Mouse (Mus musculus) hindbrain, postnatal 0 days (tissue): Measurements from ENCODE around the gene Pycr1. TPM values are rescaled to one million over a fixed set of nuclear protein-coding genes. Genes with fewer than 3 reads are reported as not detected.
A peak's percentile ranks its signal among the peaks of the same experiment; 100 is the strongest.
"Not testable (repeated sequence)": the region's sequence is repeated elsewhere in the genome, so short reads cannot be mapped to it uniquely, and the experiment has no call there.

Experiments used
- ATAC-seq: fragments of 200-750 bp; cut with Nextera tagmentation; 2 replicates; pipeline ENCODE4 v1.8.0; 2017; ENCODE audit warnings: mild to moderate bottlenecking, moderate TSS enrichment, moderate library complexity
- DNase-seq: peaks from one replicate; pipeline ENCODE4 v3.0.0-alpha.2; 2015; ENCODE audit warnings: low spot score
- H3K27ac ChIP-seq: fragments of 300-500 bp; sonication (generic); 2 replicates; pipeline ENCODE4 v1.5.1; 2014; ENCODE audit warnings: mild to moderate bottlenecking
- H3K27me3 ChIP-seq: fragments of 300-500 bp; sonication (generic); 2 replicates; pipeline ENCODE4 v1.6.1; 2014; ENCODE audit warnings: low read length, mixed read lengths; ENCODE audit not compliant: insufficient read depth
- H3K36me3 ChIP-seq: fragments of 300-500 bp; sonication (generic); 2 replicates; pipeline ENCODE4 v1.6.1; 2014; ENCODE audit warnings: low read length, mixed read lengths; ENCODE audit not compliant: insufficient read depth
- H3K4me1 ChIP-seq: fragments of 300-500 bp; sonication (generic); 2 replicates; pipeline ENCODE4 v1.6.1; 2014; ENCODE audit warnings: antibody characterized with exemption, low read length, mixed read lengths; ENCODE audit not compliant: insufficient read depth
- H3K4me2 ChIP-seq: fragments of 300-500 bp; sonication (generic); 2 replicates; pipeline ENCODE4 v1.6.1; 2014; ENCODE audit warnings: low read depth, mild to moderate bottlenecking, low read length, moderate library complexity, mixed read lengths
- H3K4me3 ChIP-seq: fragments of 300-500 bp; sonication (generic); 2 replicates; pipeline ENCODE4 v1.5.1; 2014; ENCODE audit warnings: low read length
- H3K9ac ChIP-seq: fragments of 300-500 bp; sonication (generic); replicated peaks from 2 replicates; pipeline ENCODE4 v1.6.1; 2014; ENCODE audit warnings: mild to moderate bottlenecking, low read length, moderate library complexity, mixed read lengths
- H3K9me3 ChIP-seq: fragments of 300-500 bp; sonication (generic); 2 replicates; pipeline ENCODE4 v1.6.1; 2016; ENCODE audit warnings: low read length, mixed read lengths
- CTCF ChIP-seq: IDR thresholded peaks from 2 replicates; pipeline ENCODE4 v1.5.1; 2016; ENCODE audit warnings: antibody characterized with exemption, control low read depth, low read depth
- WGBS: fragments of 180-500 bp; shearing (Covaris S2); extraction: QIAGEN DNeasy Blood & Tissue Kit; methylation state at CpG from one replicate; pipeline ENCODE4 v1.1.7; 2014; 5-methylcytosine and 5-hydroxymethylcytosine counted together
- polyA plus RNA-seq: library from polyadenylated mRNA; unstranded; fragments of >200 nt; fragmentation: Nextera tagmentation; extraction: Ambion mirVana; gene quantifications from 2 replicates; pipeline ENCODE4 v1.2.1, GENCODE M21; 2015
- total RNA-seq: library from RNA; depleted of rRNA; stranded (reverse); fragments of >200 nt; gene quantifications from 2 replicates; pipeline ENCODE4 v1.2.3, GENCODE M21; 2014

Gene Pycr1
- total and polyA plus RNA-seq, 2 experiments from 2014 or later, result 9.3 to 13.8 TPM

DNA sequence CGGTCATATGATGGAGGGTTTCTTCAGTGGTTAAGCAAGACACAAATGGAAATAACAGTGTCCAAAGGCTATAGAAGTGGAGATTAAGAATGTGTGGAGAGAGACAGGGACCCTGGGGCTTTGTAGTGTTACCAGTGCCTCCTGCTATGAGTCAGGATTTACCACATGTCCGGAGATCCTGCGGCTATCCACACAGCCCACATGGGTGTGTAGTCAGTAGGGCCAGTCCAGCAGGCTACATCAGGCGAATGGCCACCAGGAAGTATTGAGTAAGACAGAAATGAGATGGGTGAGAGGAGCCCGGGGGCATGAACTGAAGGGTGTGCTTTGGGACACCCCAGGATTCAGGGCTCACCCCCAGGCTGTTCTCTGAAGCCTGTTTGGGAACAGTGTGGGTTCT is 39.1 kb upstream of the Pycr1 start:
- Histone ChIP-seq H3K27me3 (no peaks in the 10 kb centered on the region), H3K4me1 (no peaks in the 10 kb centered on the region), H3K27ac (no peak overlapping the region), H3K36me3 (peaks cover 21% of the 10 kb centered on the region), H3K9me3 (no peaks in the 10 kb centered on the region), H3K4me2 (no peak overlapping the region), H3K4me3 (no peak overlapping the region), H3K9ac (no peak overlapping the region)
- ATAC-seq (no peak), DNase-seq (no peak)
- TF ChIP-seq CTCF, result no peak
- WGBS, result 92% methylated on average over 5 of the region's 5 CpGs

DNA sequence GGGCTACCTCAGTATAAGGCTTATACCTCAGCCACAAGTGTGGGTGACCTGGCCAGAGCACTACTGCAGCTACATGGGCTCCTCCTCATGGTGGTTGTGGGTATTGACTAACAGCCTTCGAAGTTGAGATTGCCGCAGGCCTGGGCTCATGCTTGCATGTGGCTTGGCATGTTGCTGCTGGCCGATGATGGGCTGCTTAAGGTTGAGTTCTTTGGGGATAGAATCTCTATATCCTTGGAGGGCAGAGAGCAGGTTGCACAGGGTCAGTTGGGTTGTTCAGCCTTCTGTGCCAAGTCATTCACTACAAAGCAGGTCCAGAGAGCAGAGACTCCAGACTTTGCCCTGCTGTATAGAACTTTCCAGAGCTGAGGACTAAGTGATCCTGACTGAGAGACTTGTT is 36.3 kb upstream of the Pycr1 start:
- no peak overlapping the region for H3K4me3 ChIP-seq
- WGBS, result 79% methylated on average over 3 of the region's 3 CpGs
- DNase-seq, result peak; percentile 27
- no peaks in the 10 kb centered on the region for H3K9me3 ChIP-seq
- peak; percentile 71 for TF ChIP-seq CTCF
- H3K27me3 ChIP-seq, result no peaks in the 10 kb centered on the region
- peak; percentile 45; the same call in 1 of the 2 replicates for ATAC-seq
- no peak overlapping the region for H3K27ac ChIP-seq
- H3K9ac ChIP-seq, result no peak overlapping the region
- peaks cover 16% of the 10 kb centered on the region for H3K36me3 ChIP-seq
- no peak overlapping the region for H3K4me2 ChIP-seq
- H3K4me1 ChIP-seq, result no peaks in the 10 kb centered on the region

DNA sequence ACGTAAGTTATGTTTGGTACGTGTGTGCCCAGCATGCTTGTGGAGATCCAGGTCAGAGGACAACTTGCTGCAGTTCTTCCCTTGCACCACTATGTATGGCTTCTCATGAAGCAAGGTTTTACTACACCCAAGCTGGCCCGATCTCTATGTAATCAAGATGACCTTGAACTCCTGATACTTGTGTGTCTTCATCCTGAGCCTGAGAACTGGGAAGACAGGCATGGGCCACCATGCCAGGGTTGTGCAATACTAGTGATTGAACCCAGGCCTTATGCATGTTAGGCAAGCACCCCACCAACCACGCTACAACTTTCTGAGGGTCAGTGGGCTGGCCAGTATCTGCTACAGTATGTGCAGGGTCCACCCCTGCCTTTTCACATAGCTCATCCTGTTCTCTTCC is 33.4 kb upstream of the Pycr1 start:
- TF ChIP-seq CTCF, result no peak
- WGBS, result 95% methylated on average over 4 of the region's 4 CpGs
- H3K36me3 ChIP-seq, result peaks cover 12% of the 10 kb centered on the region
- H3K27ac ChIP-seq, result no peak overlapping the region
- H3K4me2 ChIP-seq, result no peak overlapping the region
- no peak overlapping the region for H3K4me3 ChIP-seq
- no peaks in the 10 kb centered on the region for H3K27me3 ChIP-seq
- H3K4me1 ChIP-seq, result peaks cover 9% of the 10 kb centered on the region
- DNase-seq (no peak), ATAC-seq (no peak)
- no peak overlapping the region for H3K9ac ChIP-seq
- H3K9me3 ChIP-seq, result no peaks in the 10 kb centered on the region

DNA sequence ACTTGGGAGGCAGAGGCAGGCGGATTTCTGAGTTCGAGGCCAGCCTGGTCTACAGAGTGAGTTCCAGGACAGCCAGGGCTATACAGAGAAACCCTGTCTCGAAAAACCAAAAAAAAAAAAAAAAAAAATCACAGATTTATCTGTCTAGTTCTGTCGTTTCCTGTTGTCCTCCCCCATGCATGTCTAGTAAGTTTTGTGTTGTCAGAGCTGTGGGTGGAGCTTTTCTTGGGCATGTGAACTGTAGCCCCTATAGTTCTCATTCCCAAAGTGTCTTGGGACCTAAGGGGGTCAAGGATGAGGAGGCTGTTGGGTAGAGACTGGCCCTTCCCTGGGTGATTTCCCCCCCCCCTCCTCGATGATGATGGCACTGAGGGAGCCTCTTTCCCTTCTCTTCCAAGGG is 32.3 kb upstream of the Pycr1 start:
- not testable (repeated sequence) for ATAC-seq, H3K9me3 ChIP-seq, H3K4me2 ChIP-seq, H3K4me3 ChIP-seq, H3K27me3 ChIP-seq, DNase-seq, H3K27ac ChIP-seq, H3K4me1 ChIP-seq, H3K9ac ChIP-seq
- WGBS, result 96% methylated on average over 4 of the region's 5 CpGs
- H3K36me3 ChIP-seq, result peaks cover 12% of the 10 kb centered on the region

DNA sequence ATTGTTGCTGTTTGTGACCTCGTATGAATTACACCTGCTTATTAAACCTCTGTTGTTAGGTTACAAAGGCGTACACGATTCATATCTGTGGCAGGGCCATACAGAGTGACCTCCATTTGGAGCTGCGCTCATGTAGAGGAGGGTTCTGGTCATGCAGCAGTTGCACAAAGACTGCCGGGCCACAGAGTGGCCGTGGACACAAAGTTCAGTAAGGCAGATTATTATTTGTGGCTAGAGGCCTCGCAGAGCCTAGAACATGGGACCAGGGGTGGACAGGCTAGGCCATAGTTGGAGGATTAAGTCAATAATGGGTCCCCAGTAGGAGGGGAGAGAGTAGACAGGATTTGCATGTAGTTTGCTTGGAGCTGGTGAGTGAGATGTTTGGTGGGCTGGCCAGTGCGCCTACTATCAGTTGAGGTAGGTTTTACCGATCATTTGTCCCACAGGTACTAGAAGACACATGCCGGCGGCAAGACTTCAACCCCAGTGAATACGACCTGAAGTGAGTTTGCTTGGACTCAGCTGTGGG is 30.1 kb upstream of the Pycr1 start:
- no peaks in the 10 kb centered on the region for H3K27me3 ChIP-seq
- no peak for TF ChIP-seq CTCF
- H3K27ac ChIP-seq, result peak overlapping the region; percentile 88
- H3K9me3 ChIP-seq, result no peaks in the 10 kb centered on the region
- 40% methylated on average over 12 of the region's 12 CpGs for WGBS
- peak overlapping the region; percentile 80 for H3K4me2 ChIP-seq
- ATAC-seq (peak; percentile 6), DNase-seq (no peak)
- peaks cover 10% of the 10 kb centered on the region for H3K36me3 ChIP-seq
- peaks cover 9% of the 10 kb centered on the region for H3K4me1 ChIP-seq
- H3K9ac ChIP-seq, result peak overlapping the region; percentile 62
- H3K4me3 ChIP-seq, result peak overlapping the region; percentile 64

DNA sequence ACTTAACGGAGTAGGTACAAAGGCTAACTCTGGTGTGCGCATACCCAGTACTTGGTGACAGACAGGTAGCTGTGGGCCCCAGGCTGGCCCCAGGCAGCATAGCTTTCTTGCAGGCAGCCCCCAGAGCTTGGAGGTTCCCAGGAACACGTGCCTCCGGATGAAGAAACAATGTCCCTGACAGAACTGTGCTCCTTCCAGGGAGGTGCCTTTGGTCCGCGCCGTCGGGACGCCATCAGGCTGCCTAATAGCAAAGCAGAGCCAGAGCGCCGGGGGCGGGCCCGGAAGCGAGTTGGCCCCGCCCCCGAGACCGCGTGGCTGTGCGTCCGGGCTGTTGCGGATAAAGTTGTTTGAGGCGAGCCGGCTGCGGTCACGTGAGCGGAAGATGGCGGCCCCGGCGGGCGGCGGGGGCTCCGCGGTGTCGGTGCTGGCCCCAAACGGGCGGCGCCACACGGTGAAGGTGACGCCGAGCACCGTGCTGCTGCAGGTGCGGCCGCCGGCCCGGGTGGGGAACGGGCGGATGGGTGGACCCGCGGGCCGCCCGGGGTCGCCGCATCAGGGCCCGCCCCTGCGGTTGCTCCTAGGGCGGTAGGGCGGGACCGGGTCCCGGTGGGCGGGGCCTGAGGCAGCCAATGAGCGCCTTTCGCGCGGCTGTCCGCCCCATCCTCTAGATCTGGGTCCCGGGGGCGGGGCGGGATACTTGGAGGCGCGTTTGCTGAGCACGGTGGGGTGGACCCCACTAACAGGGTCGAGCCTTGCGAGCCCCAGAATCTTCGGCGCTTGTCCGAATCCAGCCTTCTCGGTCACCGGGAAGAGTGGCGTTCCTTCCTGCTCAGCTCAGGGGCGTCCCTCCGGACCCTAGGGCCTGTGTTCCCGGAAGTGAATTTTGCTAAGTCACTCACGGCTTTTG is 29.4 kb upstream of the Pycr1 start, which contains the start of gene Aspscr1:
Gene Aspscr1 (plus strand): TSS at position 287 of the 907 bp plus-strand sequence.
- Histone ChIP-seq H3K9me3 (no peaks in the 10 kb centered on the region), H3K27me3 (no peaks in the 10 kb centered on the region), H3K4me1 (peaks cover 9% of the 10 kb centered on the region), H3K4me2 (peak within 1 kb of the TSS; percentile 80), H3K4me3 (peak within 1 kb of the TSS; percentile 64), H3K9ac (peak within 1 kb of the TSS; percentile 62), H3K27ac (peak within 1 kb of the TSS; percentile 88), H3K36me3 (peaks cover 8% of the 10 kb centered on the region; the same call in 1 of the 2 replicates)
- peak; percentile 98 for ATAC-seq
- 2% methylated on average over 76 of the region's 83 CpGs for WGBS
- TF ChIP-seq CTCF, result peak; percentile 22
- DNase-seq, result peak; percentile 97

DNA sequence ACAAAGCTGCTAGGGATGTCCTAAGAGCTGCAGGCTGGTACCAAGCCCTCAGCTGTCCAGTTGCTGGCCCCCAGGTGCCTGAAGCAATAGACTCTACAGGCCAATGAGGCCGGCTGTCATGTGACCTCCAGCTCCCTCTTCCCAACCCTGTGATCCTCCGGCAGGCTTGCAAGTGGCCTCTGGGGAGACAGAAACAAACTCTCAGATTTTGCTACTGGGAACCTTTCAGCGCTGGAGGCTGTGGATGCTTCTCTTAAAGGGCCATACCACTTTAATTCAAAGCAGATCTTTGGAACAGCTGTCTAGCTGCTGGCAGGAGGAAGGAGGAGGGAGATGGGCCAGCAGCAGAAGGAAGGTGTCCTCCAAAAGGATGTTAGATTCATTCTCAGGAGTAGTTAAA is 23.0 kb upstream of the Pycr1 start:
- H3K9ac ChIP-seq, result no peak overlapping the region
- no peak for TF ChIP-seq CTCF

More for the DNA sequence above, 23.0 kb upstream of the Pycr1 start:
- DNase-seq (no peak), ATAC-seq (no peak)
- H3K27me3 ChIP-seq, result peaks cover 18% of the 10 kb centered on the region; the same call in 1 of the 2 replicates
- no peak overlapping the region for H3K4me3 ChIP-seq
- H3K9me3 ChIP-seq, result no peaks in the 10 kb centered on the region
- no peak overlapping the region for H3K27ac ChIP-seq
- H3K4me1 ChIP-seq, result no peaks in the 10 kb centered on the region
- whole genome bisulfite sequencing, result 10% methylated on average over 3 of the region's 3 CpGs
- no peak overlapping the region for H3K4me2 ChIP-seq
- no peaks in the 10 kb centered on the region for H3K36me3 ChIP-seq
